In the genomic region with DNA sequence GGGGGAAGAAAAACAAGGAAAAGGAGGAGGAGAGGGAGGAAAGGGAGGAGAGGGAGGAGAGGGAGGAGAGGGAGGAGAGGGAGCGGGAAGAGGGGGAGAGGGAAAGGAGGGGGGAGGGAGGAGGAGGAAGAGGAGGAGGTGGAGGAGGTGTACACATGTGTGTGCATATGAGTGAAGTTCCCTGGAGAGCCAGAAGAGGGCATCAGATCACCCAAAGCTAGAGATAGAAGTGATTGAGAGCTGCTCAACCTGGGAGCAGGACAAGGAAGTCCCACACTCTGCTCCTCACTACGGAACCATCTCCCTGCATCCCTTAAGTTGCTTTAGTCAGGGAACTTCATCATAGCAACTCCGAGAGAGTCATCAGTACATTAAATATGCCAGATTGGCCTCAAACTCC, we compare ENCODE assay signal across 8 mouse cellular contexts.
DNase-seq lines count a peak whose midpoint lies in the region.

No protein-coding gene starts in this region.

- DNase-seq in kidney, adult 9 months = peak; percentile 23
- no peak for DNase-seq in kidney, postnatal 14 days
- peak; percentile 47 for DNase-seq in 416B (ENCODE audit: low read depth)
- DNase-seq in CD4-positive helper T cell, adult 2 months (ENCODE audit: low read depth, low spot score) = peak; percentile 15
- peak; percentile 65 for DNase-seq in embryo, embryonic 10.5 days (ENCODE audit: low spot score)
- DNase-seq in yolk sac, embryonic 10.5 days (ENCODE audit: low spot score) = no peak
- DNase-seq in left cerebral cortex, adult 8-10 months (ENCODE audit: low spot score in 2 of 2) = no peak
- no peak for DNase-seq in right cerebral cortex, postnatal 14 days

Comparison
In these comparisons a context has a peak if more than half of its experiments do, and no peak if none do; other contexts are left out.
1. DNase-seq: peak in kidney, adult 9 months (single experiment), 416B (single experiment), CD4-positive helper T cell, adult 2 months (single experiment) and embryo, embryonic 10.5 days (single experiment); none in kidney, postnatal 14 days (single experiment), yolk sac, embryonic 10.5 days (single experiment), left cerebral cortex, adult 8-10 months (0 of 2) and right cerebral cortex, postnatal 14 days (single experiment).